Mouse (Mus musculus): Measurements from ENCODE around the gene Mtmr11. TPM values are rescaled to one million over a fixed set of nuclear protein-coding genes. Genes with fewer than 3 reads are reported as not detected.
"Not testable (repeated sequence)": the region's sequence is repeated elsewhere in the genome, so short reads cannot be mapped to it uniquely, and the experiment has no call there.

Mtmr11 gene
- polyA plus RNA-seq, 1 experiment from 2014 or later, result 14.1 TPM

GRCm38 (mm10) chr3:96174042-96174441 is 12.2 kb downstream of the Mtmr11 start:
- not testable (repeated sequence) for H3K9me3 ChIP-seq; H3K27ac ChIP-seq; H3K27me3 ChIP-seq (replicated peaks); ATAC-seq (ENCODE audit: low FRiP score, low read depth); H3K9ac ChIP-seq
- Histone ChIP-seq H3K4me1 (peaks cover 26% of the 10 kb centered on the region), H3K36me3 (peaks cover 49% of the 10 kb centered on the region), H3K4me2 (replicated peaks) (peak overlapping the region; percentile 95), H3K4me3 (0 out of 2 replicates have a peak overlapping the region, but pooled peaks have one; percentile 1)
- WGBS, result 91% methylated on average over 4 of the region's 4 CpGs

DNA sequence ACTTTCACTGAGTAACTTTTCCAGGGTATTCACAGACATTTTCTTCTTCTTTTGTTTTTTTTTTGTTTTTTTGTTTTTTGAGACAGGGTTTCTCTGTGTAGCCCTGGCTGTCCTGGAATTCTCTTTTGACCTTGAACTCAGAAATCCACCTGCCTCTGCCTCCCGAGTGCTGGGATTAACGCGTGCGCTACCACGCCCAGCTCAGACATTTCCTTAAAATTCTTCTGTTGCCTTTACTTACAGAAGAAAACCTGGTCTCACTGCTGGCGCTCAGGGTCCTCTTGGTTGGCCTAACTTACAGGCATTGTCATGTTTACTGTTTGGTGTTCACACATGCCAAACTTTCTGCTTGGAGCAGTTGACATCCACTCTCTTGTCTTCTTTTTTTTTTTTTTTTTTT is 13.4 kb downstream of the Mtmr11 start:
- ATAC-seq (ENCODE audit: low FRiP score, low read depth), result no peak
- H3K27ac ChIP-seq, result no peak overlapping the region
- H3K4me2 ChIP-seq (replicated peaks), result no peak overlapping the region
- no peaks in the 10 kb centered on the region for H3K9me3 ChIP-seq
- H3K4me3 ChIP-seq, result no peak overlapping the region
- no peaks in the 10 kb centered on the region for H3K27me3 ChIP-seq (replicated peaks)
- WGBS, result 96% methylated on average over 6 of the region's 6 CpGs
- H3K4me1 ChIP-seq, result peaks cover 26% of the 10 kb centered on the region
- peaks cover 44% of the 10 kb centered on the region for H3K36me3 ChIP-seq
- H3K9ac ChIP-seq, result no peak overlapping the region

- H3K9ac ChIP-seq, result no peak overlapping the region
- H3K4me2 ChIP-seq (replicated peaks), result no peak overlapping the region
- no peaks in the 10 kb centered on the region for H3K27me3 ChIP-seq (replicated peaks)
- no peak overlapping the region for H3K4me3 ChIP-seq
- peaks cover 32% of the 10 kb centered on the region for H3K4me1 ChIP-seq
- no peak for ATAC-seq (ENCODE audit: low FRiP score, low read depth)
- H3K9me3 ChIP-seq, result no peaks in the 10 kb centered on the region
- peaks cover 44% of the 10 kb centered on the region for H3K36me3 ChIP-seq
- WGBS, result 89% methylated on average over 4 of the region's 4 CpGs
- H3K27ac ChIP-seq, result no peak overlapping the region
These were observed 16.6 kb downstream of the Mtmr11 start for GRCm38 (mm10) chr3:96178427-96178826.

- H3K36me3 ChIP-seq, result peaks cover 43% of the 10 kb centered on the region
- H3K4me3 ChIP-seq, result no peak overlapping the region
- H3K27ac ChIP-seq, result no peak overlapping the region
- WGBS, result 81% methylated on average over 2 of the region's 2 CpGs
- ATAC-seq (ENCODE audit: low FRiP score, low read depth), result no peak
- H3K27me3 ChIP-seq (replicated peaks), result no peaks in the 10 kb centered on the region
- H3K9me3 ChIP-seq, result no peaks in the 10 kb centered on the region
- H3K9ac ChIP-seq, result no peak overlapping the region
- H3K4me2 ChIP-seq (replicated peaks), result no peak overlapping the region
- peaks cover 31% of the 10 kb centered on the region for H3K4me1 ChIP-seq
These were observed 17.1 kb downstream of the Mtmr11 start for GRCm38 (mm10) chr3:96178902-96179301.

DNA sequence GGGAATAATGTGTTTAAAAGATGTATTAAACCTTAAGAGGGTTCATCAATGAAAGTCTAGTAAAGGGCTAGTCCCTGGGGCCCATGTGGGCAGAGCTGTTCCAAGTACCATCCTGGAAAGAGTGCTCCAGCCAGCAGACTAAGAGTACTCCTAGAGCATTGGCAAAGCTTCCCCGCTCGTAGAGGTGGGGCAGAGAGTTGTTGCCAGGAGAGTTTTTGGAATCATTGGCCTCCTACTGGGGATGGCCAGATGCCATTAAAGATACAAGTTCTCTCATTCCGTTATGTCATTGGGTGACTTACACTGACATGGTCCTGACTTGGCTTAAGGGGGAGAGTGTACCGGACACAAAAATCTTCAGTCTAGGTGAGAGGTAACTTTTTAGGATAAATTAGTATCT is 17.7 kb downstream of the Mtmr11 start:
- H3K36me3 ChIP-seq, result peaks cover 37% of the 10 kb centered on the region
- H3K4me2 ChIP-seq (replicated peaks), result no peak overlapping the region
- H3K27me3 ChIP-seq (replicated peaks), result no peaks in the 10 kb centered on the region
- ATAC-seq (ENCODE audit: low FRiP score, low read depth), result no peak
- H3K27ac ChIP-seq, result no peak overlapping the region
- WGBS, result 65% methylated on average over 4 of the region's 4 CpGs
- no peak overlapping the region for H3K9ac ChIP-seq
- H3K9me3 ChIP-seq, result no peaks in the 10 kb centered on the region
- no peak overlapping the region for H3K4me3 ChIP-seq
- H3K4me1 ChIP-seq, result peaks cover 25% of the 10 kb centered on the region

GRCm38 (mm10) chr3:96180727-96181477 is 19.1 kb downstream of the Mtmr11 start, which contains the start of gene Sv2a:
TSS of gene Sv2a (plus strand) at chr3:96181151.
- Histone ChIP-seq H3K4me1 (peaks cover 23% of the 10 kb centered on the region), H3K27me3 (replicated peaks) (no peaks in the 10 kb centered on the region), H3K4me2 (replicated peaks) (peak within 1 kb of the TSS; percentile 66), H3K4me3 (peak within 1 kb of the TSS; percentile 51), H3K9ac (peak within 1 kb of the TSS; percentile 69), H3K36me3 (peaks cover 26% of the 10 kb centered on the region), H3K9me3 (no peaks in the 10 kb centered on the region), H3K27ac (no peak within 1 kb of the TSS; the same call in 1 of the 2 replicates)
- peak; percentile 72 for ATAC-seq (ENCODE audit: low FRiP score, low read depth)
- under 1% methylated on average over 16 of the region's 23 CpGs for WGBS

DNA sequence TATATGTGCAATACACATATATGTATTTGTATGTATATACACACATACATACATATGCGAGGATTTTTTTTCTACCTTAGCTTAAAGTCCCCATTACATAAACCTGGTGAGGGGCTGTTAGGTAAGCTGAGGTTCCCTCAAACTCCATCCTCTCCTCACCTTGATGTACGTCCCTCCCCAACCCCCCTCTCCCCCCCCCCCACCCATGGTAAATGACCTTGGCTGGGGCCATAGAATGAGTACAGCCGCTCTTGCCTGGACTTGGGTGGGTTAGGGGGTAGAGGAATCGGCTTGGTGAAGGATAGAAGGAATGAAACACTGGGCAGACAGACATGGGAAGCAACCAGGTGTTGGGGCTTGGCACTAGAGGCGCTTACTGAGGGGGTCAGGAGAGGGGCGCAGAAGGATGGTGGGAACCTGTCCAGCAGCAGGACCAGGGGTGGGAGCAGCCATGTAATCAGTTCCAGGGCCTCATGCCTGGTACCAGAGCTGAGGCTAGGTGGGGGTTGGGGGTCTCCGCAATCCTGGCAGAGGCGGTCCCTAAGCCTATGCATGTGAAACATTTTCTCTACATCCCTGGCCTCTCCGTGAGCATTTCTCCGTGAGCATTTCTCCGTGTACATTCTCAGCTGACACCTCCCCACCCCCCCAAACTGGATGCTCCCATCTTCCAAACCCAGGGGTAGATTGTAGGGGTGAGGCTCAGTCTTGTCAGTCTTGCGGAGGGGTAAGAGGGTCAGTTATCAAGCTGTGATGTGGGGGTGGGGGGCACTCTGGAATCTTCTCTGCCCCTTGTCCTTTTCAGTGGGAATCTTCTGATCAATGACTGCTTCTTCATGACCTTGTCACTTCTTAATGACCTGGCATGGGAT is 19.9 kb downstream of the Mtmr11 start:
- H3K4me1 ChIP-seq, result peaks cover 23% of the 10 kb centered on the region
- H3K4me3 ChIP-seq, result peak overlapping the region; percentile 51
- peak; percentile 31; the same call in 1 of the 2 replicates for ATAC-seq (ENCODE audit: low FRiP score, low read depth)
- H3K27ac ChIP-seq, result no peak overlapping the region
- no peaks in the 10 kb centered on the region for H3K9me3 ChIP-seq
- peak overlapping the region; percentile 66 for H3K4me2 ChIP-seq (replicated peaks)
- H3K27me3 ChIP-seq (replicated peaks), result no peaks in the 10 kb centered on the region
- H3K9ac ChIP-seq, result peak overlapping the region; percentile 69
- 44% methylated on average over 12 of the region's 12 CpGs for WGBS
- peaks cover 17% of the 10 kb centered on the region for H3K36me3 ChIP-seq

DNA sequence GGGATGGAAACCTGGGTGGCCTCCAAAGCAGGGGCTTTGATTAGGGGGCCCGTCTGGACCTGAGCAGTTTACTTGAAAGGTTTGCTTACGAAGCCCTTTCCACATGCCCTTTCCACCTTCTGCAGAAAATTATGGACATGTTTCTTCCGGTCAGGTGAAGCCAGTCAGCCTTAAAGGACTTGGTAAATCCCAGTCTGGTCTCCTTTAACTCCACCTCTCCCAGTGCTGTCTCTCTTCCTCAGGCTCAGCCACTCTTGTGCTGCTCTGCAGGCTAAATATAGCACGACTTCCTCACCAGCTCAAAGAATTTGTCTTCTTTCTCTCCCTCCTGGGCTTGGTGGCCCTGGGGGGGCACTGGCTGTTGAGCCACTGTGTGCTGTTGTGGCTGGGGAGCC is 20.6 kb downstream of the Mtmr11 start:
- Histone ChIP-seq H3K4me2 (replicated peaks) (peak overlapping the region; percentile 66), H3K4me3 (peak overlapping the region; percentile 51), H3K4me1 (peaks cover 23% of the 10 kb centered on the region), H3K9me3 (no peaks in the 10 kb centered on the region), H3K27ac (no peak overlapping the region), H3K27me3 (replicated peaks) (no peaks in the 10 kb centered on the region), H3K9ac (0 out of 2 replicates have a peak overlapping the region, but pooled peaks have one; percentile 69), H3K36me3 (peaks cover 17% of the 10 kb centered on the region)
- WGBS, result 42% methylated on average over 4 of the region's 4 CpGs
- no peak for ATAC-seq (ENCODE audit: low FRiP score, low read depth)

DNA sequence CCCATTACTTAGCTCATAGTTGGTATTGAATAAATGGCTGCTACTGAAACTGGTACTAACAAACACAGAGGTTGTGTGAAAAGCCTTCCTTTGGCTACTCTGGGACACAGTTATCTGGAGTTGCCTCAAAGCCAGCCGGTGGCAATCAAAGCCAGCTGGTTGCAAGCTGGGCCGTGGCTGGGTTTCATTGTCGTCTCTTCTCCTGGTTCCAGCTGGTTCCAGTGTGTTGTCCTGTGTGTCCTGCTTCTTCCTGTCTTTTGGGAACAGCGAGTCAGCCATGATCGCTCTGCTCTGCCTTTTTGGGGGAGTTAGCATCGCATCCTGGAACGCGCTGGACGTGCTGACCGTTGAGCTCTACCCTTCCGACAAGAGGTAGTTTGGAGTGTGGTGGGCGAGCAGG is 31.2 kb downstream of the Mtmr11 start:
- Histone ChIP-seq H3K27ac (no peak overlapping the region), H3K4me2 (replicated peaks) (no peak overlapping the region), H3K9me3 (no peaks in the 10 kb centered on the region), H3K36me3 (peaks cover 14% of the 10 kb centered on the region), H3K9ac (no peak overlapping the region), H3K27me3 (replicated peaks) (no peaks in the 10 kb centered on the region), H3K4me1 (peaks cover 11% of the 10 kb centered on the region), H3K4me3 (no peak overlapping the region)
- WGBS, result 71% methylated on average over 12 of the region's 12 CpGs
- no peak for ATAC-seq (ENCODE audit: low FRiP score, low read depth)

- Histone ChIP-seq H3K9ac (no peak overlapping the region), H3K4me1 (peaks cover 11% of the 10 kb centered on the region), H3K27me3 (replicated peaks) (no peaks in the 10 kb centered on the region), H3K4me2 (replicated peaks) (no peak overlapping the region), H3K4me3 (no peak overlapping the region), H3K27ac (no peak overlapping the region), H3K9me3 (no peaks in the 10 kb centered on the region), H3K36me3 (peaks cover 13% of the 10 kb centered on the region)
- WGBS, result 91% methylated on average over 10 of the region's 10 CpGs
- no peak for ATAC-seq (ENCODE audit: low FRiP score, low read depth)
These were observed 33.2 kb downstream of the Mtmr11 start for GRCm38 (mm10) chr3:96194966-96195365.

DNA sequence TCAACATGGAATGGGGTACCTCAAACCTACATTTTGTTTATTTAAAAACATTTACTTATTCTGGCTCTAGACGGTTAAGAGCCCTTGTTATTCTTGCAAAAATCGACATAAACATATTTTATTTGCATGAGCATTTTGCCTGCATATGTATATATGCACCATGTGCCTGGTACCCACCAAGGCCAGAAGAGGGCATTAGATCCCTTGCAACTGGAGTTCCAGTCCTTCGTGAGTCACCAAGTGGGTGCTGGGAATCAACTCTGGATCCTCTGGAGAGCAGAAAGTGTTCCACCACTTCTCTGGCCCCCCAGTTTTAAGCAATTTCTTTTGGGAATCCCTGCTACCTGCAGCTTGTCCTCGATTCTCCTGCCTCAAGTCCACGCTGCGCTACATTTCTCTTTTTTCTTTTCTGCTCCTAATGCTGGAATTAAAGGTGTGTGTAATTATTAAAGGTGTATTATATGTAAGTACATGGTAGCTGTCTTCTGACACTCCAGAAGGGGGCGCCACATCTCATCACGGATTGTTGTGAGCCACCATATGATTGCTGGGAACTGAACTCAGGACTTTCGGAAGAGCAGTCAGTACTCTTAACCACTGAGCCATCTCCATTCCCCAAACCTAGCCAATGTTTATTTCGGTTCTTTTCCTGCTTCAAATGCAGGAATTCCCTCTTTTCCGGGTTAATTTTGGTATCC is 34.0 kb downstream of the Mtmr11 start:
- 95% methylated on average over 11 of the region's 11 CpGs for WGBS
- Histone ChIP-seq H3K9me3 (no peaks in the 10 kb centered on the region), H3K4me3 (no peak overlapping the region), H3K27ac (no peak overlapping the region), H3K9ac (no peak overlapping the region), H3K27me3 (replicated peaks) (no peaks in the 10 kb centered on the region), H3K4me2 (replicated peaks) (peak overlapping the region; percentile 93; the same call in 1 of the 2 replicates), H3K4me1 (peaks cover 11% of the 10 kb centered on the region), H3K36me3 (peaks cover 13% of the 10 kb centered on the region)
- no peak for ATAC-seq (ENCODE audit: low FRiP score, low read depth)

All from neural tube, embryonic 12.5 days (tissue).